Comparison of ENCODE assay signal across 34 mouse cellular contexts in the genomic region with DNA sequence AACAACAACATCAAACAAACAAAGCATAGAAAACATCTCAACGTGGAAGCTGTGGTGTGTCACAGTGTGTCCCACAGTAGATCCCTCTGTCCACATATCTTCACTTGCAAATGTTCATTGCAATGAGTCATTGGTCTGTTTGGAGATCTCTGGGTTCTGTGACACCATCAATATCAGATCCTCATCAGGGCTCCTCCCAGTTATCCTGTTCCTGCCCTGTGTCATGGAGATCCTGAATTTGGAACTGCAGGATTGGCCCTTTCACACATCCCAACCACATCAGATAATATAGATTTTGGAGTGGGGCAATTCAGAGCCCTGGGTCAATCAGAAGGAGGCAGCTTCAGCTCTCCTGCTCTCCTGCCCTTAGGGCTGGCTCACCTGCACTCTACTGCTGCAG. TPM values are rescaled to one million over a fixed set of nuclear protein-coding genes. Genes with fewer than 3 reads are reported as not detected.
"Had no signal": no experiment of that assay in that cellular context is flagged by ENCODE, and none has a peak within 500 bp of the region (broad histone marks: within the 10 kb centered on the region; RNA-seq: fewer than 3 reads in every experiment).

No protein-coding gene starts in this region.

- H3K27me3 ChIP-seq: limb, embryonic 12.5 days; limb, embryonic 15.5 days; liver, embryonic 13.5 days; liver, embryonic 15.5 days; lung, embryonic 15.5 days; megakaryocyte, embryonic 14.5 days; midbrain, embryonic 12.5 days; midbrain, embryonic 13.5 days; midbrain, embryonic 15.5 days; neural tube, embryonic 12.5 days had no signal

- H3K4me2 ChIP-seq: limb, embryonic 12.5 days; limb, embryonic 13.5 days; limb, embryonic 15.5 days; liver, embryonic 13.5 days; liver, embryonic 15.5 days; lung, embryonic 14.5 days; lung, embryonic 15.5 days; midbrain, embryonic 11.5 days; midbrain, embryonic 12.5 days; midbrain, embryonic 13.5 days; midbrain, embryonic 15.5 days; neural tube, embryonic 12.5 days had no signal

- DNase-seq: left cerebral cortex, postnatal 4 days; liver; liver, embryonic 13.5 days; lung, adult 18-20 months; lung, adult 2 months; lung, embryonic 14.5 days; lung, postnatal 10 days; lung, postnatal 14 days; lung, postnatal 36 days; lung, postnatal 4 days; midbrain, embryonic 14.5 days had no signal

- H3K4me1 ChIP-seq: limb, embryonic 10.5 days; limb, embryonic 12.5 days; limb, embryonic 13.5 days; limb, embryonic 15.5 days; liver, embryonic 13.5 days; liver, embryonic 15.5 days; lung, embryonic 15.5 days; megakaryocyte, embryonic 14.5 days; midbrain, embryonic 10.5 days; midbrain, embryonic 12.5 days; midbrain, embryonic 13.5 days; midbrain, embryonic 15.5 days; neural tube, embryonic 12.5 days had no signal

- H3K4me3 ChIP-seq: left cerebral cortex, adult 2 months; limb, embryonic 10.5 days; limb, embryonic 12.5 days; limb, embryonic 13.5 days; limb, embryonic 15.5 days; liver, embryonic 13.5 days; liver, embryonic 15.5 days; lung, embryonic 15.5 days; megakaryocyte, embryonic 14.5 days; midbrain, embryonic 10.5 days; midbrain, embryonic 12.5 days; midbrain, embryonic 13.5 days; midbrain, embryonic 15.5 days; myocyte; neural tube, embryonic 12.5 days had no signal

- ATAC-seq: lung, postnatal 0 days; midbrain, embryonic 13.5 days; midbrain, embryonic 15.5 days; midbrain, embryonic 16.5 days had no signal

- H3K9ac ChIP-seq: limb, embryonic 12.5 days; limb, embryonic 13.5 days; limb, embryonic 15.5 days; liver, embryonic 13.5 days; liver, embryonic 14.5 days; liver, embryonic 15.5 days; lung, embryonic 14.5 days; lung, embryonic 15.5 days; midbrain, embryonic 12.5 days; midbrain, embryonic 13.5 days; midbrain, embryonic 15.5 days; neural tube, embryonic 12.5 days had no signal

- H3K27ac ChIP-seq: left cerebral cortex, adult 2 months; limb, embryonic 10.5 days; limb, embryonic 12.5 days; limb, embryonic 13.5 days; limb, embryonic 15.5 days; liver, embryonic 13.5 days; liver, embryonic 14.5 days; liver, embryonic 15.5 days; lung, embryonic 15.5 days; macrophage; midbrain, embryonic 10.5 days; midbrain, embryonic 12.5 days; midbrain, embryonic 13.5 days; midbrain, embryonic 15.5 days; neural tube, embryonic 12.5 days had no signal

- H3K36me3 ChIP-seq: limb, embryonic 10.5 days; limb, embryonic 12.5 days; limb, embryonic 13.5 days; limb, embryonic 15.5 days; liver, embryonic 13.5 days; liver, embryonic 15.5 days; lung, embryonic 15.5 days; midbrain, embryonic 10.5 days; midbrain, embryonic 12.5 days; midbrain, embryonic 13.5 days; midbrain, embryonic 15.5 days; neural tube, embryonic 12.5 days had no signal

- H3K9me3 ChIP-seq: limb, embryonic 10.5 days; limb, embryonic 12.5 days; limb, embryonic 13.5 days; limb, embryonic 15.5 days; liver, embryonic 13.5 days; liver, embryonic 15.5 days; lung, embryonic 15.5 days; midbrain, embryonic 10.5 days; midbrain, embryonic 12.5 days; midbrain, embryonic 13.5 days; midbrain, embryonic 15.5 days; neural tube, embryonic 12.5 days had no signal

RNA-seq across cellular contexts. Expression of gene Cps1, which starts 55.3 kb away (rescaled TPM):
- total RNA-seq: megakaryocyte progenitor cell, adult 5-6 weeks; megakaryocyte, adult 5-6 weeks; megakaryocyte-erythroid progenitor cell, adult 5-6 weeks; monocyte, adult 5-6 weeks had no signal
- polyA plus RNA-seq: macrophage; midbrain, embryonic 10.5 days had no signal
